23 mouse cellular contexts compared by ENCODE assay signal in genomic region chr2:154401976-154402375, GRCm38 (mm10).
"Had no signal": no experiment of that assay in that cellular context is flagged by ENCODE, and none has a peak within 500 bp of the region (broad histone marks: within the 10 kb centered on the region; RNA-seq: fewer than 3 reads in every experiment).

No protein-coding gene starts in this region.

- H3K9ac ChIP-seq: limb, embryonic 13.5 days; liver, embryonic 12.5 days; liver, embryonic 15.5 days; lung, embryonic 15.5 days; midbrain, embryonic 13.5 days; neural tube, embryonic 13.5 days; stomach, embryonic 15.5 days had no signal

- H3K36me3 ChIP-seq: limb, embryonic 10.5 days; limb, embryonic 13.5 days; liver, embryonic 12.5 days; liver, embryonic 15.5 days; lung, embryonic 15.5 days; midbrain, embryonic 10.5 days; midbrain, embryonic 13.5 days; neural tube, embryonic 13.5 days; stomach, embryonic 15.5 days had no signal

- H3K9me3 ChIP-seq: limb, embryonic 10.5 days; limb, embryonic 13.5 days; liver, embryonic 12.5 days; liver, embryonic 15.5 days; lung, embryonic 15.5 days; midbrain, embryonic 10.5 days; midbrain, embryonic 13.5 days; neural tube, embryonic 13.5 days; stomach, embryonic 15.5 days had no signal

- H3K4me2 ChIP-seq: limb, embryonic 13.5 days; liver, embryonic 12.5 days; liver, embryonic 15.5 days; midbrain, embryonic 13.5 days; neural tube, embryonic 13.5 days; stomach, embryonic 15.5 days had no signal

- H3K27me3 ChIP-seq: stomach, embryonic 15.5 days had no signal

- ATAC-seq: midbrain, embryonic 13.5 days; midbrain, embryonic 16.5 days had no signal

- H3K27ac ChIP-seq: kidney, postnatal 0 days; limb, embryonic 10.5 days; limb, embryonic 13.5 days; liver, embryonic 12.5 days; liver, embryonic 15.5 days; lung, embryonic 15.5 days; midbrain, embryonic 10.5 days; midbrain, embryonic 13.5 days; stomach, embryonic 15.5 days had no signal

- H3K4me3 ChIP-seq: layer of hippocampus, adult 2 months; limb, embryonic 10.5 days; limb, embryonic 13.5 days; liver, embryonic 12.5 days; liver, embryonic 15.5 days; lung, embryonic 15.5 days; megakaryocyte, embryonic 14.5 days; midbrain, embryonic 10.5 days; midbrain, embryonic 13.5 days; myocyte; neural tube, embryonic 13.5 days; stomach, embryonic 15.5 days had no signal

- DNase-seq: kidney, postnatal 25 days; layer of hippocampus, adult 9-11 months; liver; lung, adult 18-20 months; lung, postnatal 10 days; lung, postnatal 36 days; right cerebral cortex, postnatal 25 days; spleen, adult 18-20 months; thymus, postnatal 25 days had no signal
